Mouse (Mus musculus) testis, postnatal 10 days (tissue): ENCODE results near the gene Ece2.
A peak's percentile ranks its signal among the peaks of the same experiment; 100 is the strongest.

ENCODE experiments used
- DNase-seq: peaks from one replicate; pipeline ENCODE4 v3.0.0; 2021; ENCODE audit warnings: low spot score

Gene Ece2

GRCm38 (mm10) chr16:20690774-20691173 is 61.1 kb downstream of the Ece2 start:
- no peak for DNase-seq

GRCm38 (mm10) chr16:20691617-20692016 is 62.0 kb downstream of the Ece2 start:
- DNase-seq: no peak

- no peak for DNase-seq
Measured at GRCm38 (mm10) chr16:20692241-20692965, 62.8 kb downstream of the Ece2 start.

GRCm38 (mm10) chr16:20693111-20693701 is 63.6 kb downstream of the Ece2 start, which contains the start of gene Fam131a:
Gene Fam131a (plus strand): TSS chr16:20693241.
- peak; percentile 91 for DNase-seq

- peak; percentile 58 for DNase-seq
Measured at GRCm38 (mm10) chr16:20694781-20695180, 65.2 kb downstream of the Ece2 start.

GRCm38 (mm10) chr16:20695622-20696323 is 66.1 kb downstream of the Ece2 start:
- DNase-seq: peak; percentile 94
